Mouse (Mus musculus): ENCODE measurements around the gene Cplx2. TPM values are rescaled to one million over a fixed set of nuclear protein-coding genes. Genes with fewer than 3 reads are reported as not detected.

The Cplx2 gene
- total and polyA plus RNA-seq, 2 experiments from 2014 or later, result 31.2 to 106 TPM

DNA sequence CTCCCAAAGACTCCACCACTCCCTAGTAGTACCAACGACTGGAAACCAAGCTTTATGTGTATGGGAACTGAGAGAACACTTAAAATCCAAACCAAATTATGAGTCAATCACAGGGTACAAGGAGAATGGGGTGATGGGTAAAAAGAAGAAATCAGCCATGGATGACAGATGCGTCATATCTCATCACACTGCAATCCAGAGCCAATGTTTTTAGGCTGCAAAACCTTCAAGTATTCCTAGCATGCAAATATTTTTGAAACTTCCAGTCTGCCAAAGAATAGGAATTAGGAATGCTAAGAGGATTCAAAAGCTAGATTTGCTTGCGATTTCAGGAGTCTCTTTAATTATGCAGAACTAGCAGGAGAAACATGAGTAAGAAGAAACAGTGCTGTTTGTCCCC, 57.6 kb downstream of the Cplx2 start:
- Histone ChIP-seq H3K36me3 (ENCODE audit: insufficient read depth, low read length) (no peaks in the 10 kb centered on the region), H3K27ac (ENCODE audit: low read depth, low read length) (no peak overlapping the region), H3K4me1 (ENCODE audit: insufficient read depth, low read length) (no peaks in the 10 kb centered on the region), H3K9me3 (ENCODE audit: low read length) (no peaks in the 10 kb centered on the region), H3K27me3 (ENCODE audit: insufficient read depth, low read length) (no peaks in the 10 kb centered on the region), H3K4me2 (ENCODE audit: low read depth, low read length, poor library complexity, severe bottlenecking) (no peak overlapping the region), H3K4me3 (ENCODE audit: low read depth, low read length) (no peak overlapping the region), H3K9ac (replicated peaks; ENCODE audit: low read length, poor library complexity, severe bottlenecking) (no peak overlapping the region)
- no peak for DNase-seq (ENCODE audit: low spot score)
- no peak for ATAC-seq (ENCODE audit: low FRiP score)
- 69% methylated on average over 3 of the region's 3 CpGs for WGBS
- no peak for TF ChIP-seq CTCF (IDR thresholded peaks at IDR 0.05)

DNA sequence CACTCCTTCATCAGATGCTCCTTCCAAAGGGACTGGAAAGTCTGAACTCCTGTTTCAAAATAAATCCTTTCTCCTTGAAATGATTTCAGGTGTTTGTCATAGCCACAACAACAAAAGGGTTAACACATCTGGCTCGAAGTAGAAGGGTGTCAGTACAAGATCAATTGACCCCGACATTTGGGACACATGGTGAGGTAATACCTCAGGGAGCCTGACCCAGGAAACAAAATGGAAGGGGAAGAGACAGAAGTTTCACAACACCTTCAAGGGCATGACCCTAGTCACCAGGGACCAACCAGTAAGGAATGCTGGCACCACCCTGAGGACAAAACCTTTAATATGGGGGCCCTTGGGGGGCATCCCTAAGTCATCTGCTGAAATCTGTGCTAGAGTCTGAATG, 58.9 kb downstream of the Cplx2 start:
- Histone ChIP-seq H3K27me3 (ENCODE audit: insufficient read depth, low read length) (no peaks in the 10 kb centered on the region), H3K4me3 (ENCODE audit: low read depth, low read length) (no peak overlapping the region), H3K4me2 (ENCODE audit: low read depth, low read length, poor library complexity, severe bottlenecking) (no peak overlapping the region), H3K4me1 (ENCODE audit: insufficient read depth, low read length) (no peaks in the 10 kb centered on the region), H3K36me3 (ENCODE audit: insufficient read depth, low read length) (no peaks in the 10 kb centered on the region), H3K9me3 (ENCODE audit: low read length) (no peaks in the 10 kb centered on the region), H3K27ac (ENCODE audit: low read depth, low read length) (no peak overlapping the region), H3K9ac (replicated peaks; ENCODE audit: low read length, poor library complexity, severe bottlenecking) (no peak overlapping the region)
- 72% methylated on average over 2 of the region's 2 CpGs for WGBS
- DNase-seq (ENCODE audit: low spot score) (no peak), ATAC-seq (ENCODE audit: low FRiP score) (no peak)
- TF ChIP-seq CTCF (IDR thresholded peaks at IDR 0.05), result no peak

DNA sequence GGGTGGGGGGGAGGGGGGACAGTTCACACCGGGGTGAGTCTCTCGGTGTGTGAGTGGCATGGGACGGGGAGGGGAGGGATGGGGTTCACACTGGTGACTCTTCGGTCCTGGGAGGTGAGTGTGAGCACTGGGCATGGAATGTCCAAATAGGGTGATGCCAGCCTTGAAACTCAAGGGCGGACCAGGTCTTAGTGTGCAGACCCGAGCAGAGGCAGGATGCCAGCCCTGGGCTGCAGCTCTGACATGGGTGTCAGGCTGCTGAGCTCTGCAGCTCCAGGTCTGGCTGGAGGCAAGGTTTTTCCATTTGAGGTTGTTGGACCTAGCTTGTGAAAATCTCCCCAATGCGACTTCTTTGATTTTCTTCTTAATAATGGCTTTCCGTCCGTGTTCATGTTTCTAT, 60.0 kb downstream of the Cplx2 start:
- no peak for DNase-seq (ENCODE audit: low spot score)
- Histone ChIP-seq H3K36me3 (ENCODE audit: insufficient read depth, low read length) (no peaks in the 10 kb centered on the region), H3K4me1 (ENCODE audit: insufficient read depth, low read length) (no peaks in the 10 kb centered on the region), H3K4me3 (ENCODE audit: low read depth, low read length) (no peak overlapping the region), H3K27me3 (ENCODE audit: insufficient read depth, low read length) (no peaks in the 10 kb centered on the region), H3K27ac (ENCODE audit: low read depth, low read length) (no peak overlapping the region), H3K9ac (replicated peaks; ENCODE audit: low read length, poor library complexity, severe bottlenecking) (no peak overlapping the region), H3K9me3 (ENCODE audit: low read length) (no peaks in the 10 kb centered on the region), H3K4me2 (ENCODE audit: low read depth, low read length, poor library complexity, severe bottlenecking) (no peak overlapping the region)
- no peak for ATAC-seq (ENCODE audit: low FRiP score)
- WGBS, result 80% methylated on average over 9 of the region's 9 CpGs
- TF ChIP-seq CTCF (IDR thresholded peaks at IDR 0.05), result no peak

Other genes with a start within 250 kb of the Cplx2 start
- 2.0 and 2.3 TPM in 2 replicates for gene Hrh2, start 179.2 kb upstream of the Cplx2 start, total RNA-seq (2014; rRNA removed)
- 1.2 and 1.5 TPM in 2 replicates for gene Hrh2, start 179.2 kb upstream of the Cplx2 start, polyA plus RNA-seq (2015; fragmentation: Nextera tagmentation; extraction: Ambion mirVana)
- 51.7 and 62.6 TPM in 2 replicates for gene Thoc3, start 97.5 kb downstream of the Cplx2 start, total RNA-seq (2014; rRNA removed)
- gene Thoc3, start 97.5 kb downstream of the Cplx2 start, polyA plus RNA-seq (2015; fragmentation: Nextera tagmentation; extraction: Ambion mirVana), result 127 and 133 TPM in 2 replicates
- 20.1 and 23.6 TPM in 2 replicates for gene Simc1, start 132.4 kb downstream of the Cplx2 start, total RNA-seq (2014; rRNA removed)
- 9.8 and 10.2 TPM in 2 replicates for gene Simc1, start 132.4 kb downstream of the Cplx2 start, polyA plus RNA-seq (2015; fragmentation: Nextera tagmentation; extraction: Ambion mirVana)
- 205 and 230 TPM in 2 replicates for gene 4833439L19Rik, start 194.1 kb downstream of the Cplx2 start, total RNA-seq (2014; rRNA removed)
- gene 4833439L19Rik, start 194.1 kb downstream of the Cplx2 start, polyA plus RNA-seq (2015; fragmentation: Nextera tagmentation; extraction: Ambion mirVana), result 240 and 248 TPM in 2 replicates
- 161 and 171 TPM in 2 replicates for gene Arl10, start 203.7 kb downstream of the Cplx2 start, total RNA-seq (2014; rRNA removed)
- gene Arl10, start 203.7 kb downstream of the Cplx2 start, polyA plus RNA-seq (2015; fragmentation: Nextera tagmentation; extraction: Ambion mirVana), result 79.2 and 80.2 TPM in 2 replicates
- 26.7 TPM in 2 replicates for gene Nop16, start 218.7 kb downstream of the Cplx2 start, total RNA-seq (2014; rRNA removed)
- 53.8 and 54.1 TPM in 2 replicates for gene Nop16, start 218.7 kb downstream of the Cplx2 start, polyA plus RNA-seq (2015; fragmentation: Nextera tagmentation; extraction: Ambion mirVana)
- gene Higd2a, start 218.9 kb downstream of the Cplx2 start, total RNA-seq (2014; rRNA removed), result 110 and 203 TPM in 2 replicates
- 327 and 330 TPM in 2 replicates for gene Higd2a, start 218.9 kb downstream of the Cplx2 start, polyA plus RNA-seq (2015; fragmentation: Nextera tagmentation; extraction: Ambion mirVana)
- 243 and 256 TPM in 2 replicates for gene Cltb, start 240.0 kb downstream of the Cplx2 start, total RNA-seq (2014; rRNA removed)
- gene Cltb, start 240.0 kb downstream of the Cplx2 start, polyA plus RNA-seq (2015; fragmentation: Nextera tagmentation; extraction: Ambion mirVana), result 326 and 328 TPM in 2 replicates